Mouse (Mus musculus) thymus, adult 2 months (tissue): ENCODE data around the gene Ric8a.

Experiments
- CTCF ChIP-seq: fragments of 200-500 bp; IDR thresholded peaks from 2 replicates; pipeline ENCODE4 v1.5.1; 2012; ENCODE audit warnings: mild to moderate bottlenecking, control low read depth, low read length, moderate library complexity, borderline replicate concordance; ENCODE audit not compliant: control insufficient read depth, poor library complexity, insufficient read depth; ENCODE audit errors: extremely low read depth
- POLR2A ChIP-seq: fragments of 200-500 bp; IDR thresholded peaks from 2 replicates; pipeline ENCODE4 v1.6.1; 2012; ENCODE audit warnings: mild to moderate bottlenecking, low read length, control low read depth, moderate library complexity; ENCODE audit not compliant: control insufficient read depth, poor library complexity, insufficient read depth; ENCODE audit errors: extremely low read depth

DNA sequence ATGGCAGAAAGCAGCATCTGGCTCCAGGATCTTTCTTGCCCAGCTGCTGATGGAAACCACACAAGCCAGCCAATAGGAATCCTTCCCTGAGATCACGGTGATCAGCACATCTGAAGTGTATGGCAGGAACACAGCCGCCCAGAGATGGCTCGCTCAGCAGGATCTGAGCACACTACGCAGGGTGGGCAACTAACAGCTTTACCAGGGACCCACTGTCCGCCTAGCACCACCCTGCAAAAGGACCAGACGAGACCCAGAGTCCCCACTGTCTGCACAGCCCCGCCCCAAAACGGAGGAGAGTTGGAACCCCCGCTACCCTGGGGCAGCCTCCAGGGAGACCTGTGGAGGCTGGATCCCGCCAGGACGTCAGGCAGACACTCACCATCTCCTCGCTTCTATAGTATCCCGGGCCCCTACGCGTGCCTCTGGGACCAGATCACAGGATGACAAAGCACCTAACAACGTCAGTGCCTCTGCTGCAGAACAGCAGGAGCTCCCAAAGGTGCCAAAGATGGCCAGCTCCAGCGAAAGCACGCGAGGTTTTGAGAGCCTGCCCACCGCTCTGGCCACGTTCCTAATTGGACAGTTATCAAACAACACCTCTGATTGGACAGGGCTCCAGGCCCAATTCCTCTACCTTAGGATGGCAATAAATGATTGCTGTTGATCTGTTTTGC lies 35.0 kb upstream of the Ric8a start, which contains the start of gene Zfp941:
- TF ChIP-seq CTCF = no peak
- no peak for TF ChIP-seq POLR2A
